Mouse (Mus musculus) neural tube, embryonic 15.5 days (tissue): Measurements from ENCODE around the gene Wfikkn2. TPM values are rescaled to one million over a fixed set of nuclear protein-coding genes. Genes with fewer than 3 reads are reported as not detected.

Experiments
- ATAC-seq: fragments of 200-750 bp; cut with Nextera tagmentation; 2 replicates; pipeline ENCODE4 v1.8.0; 2017; ENCODE audit warnings: mild to moderate bottlenecking, moderate TSS enrichment, moderate library complexity; ENCODE audit not compliant: low FRiP score
- H3K27ac ChIP-seq: fragments of 300-500 bp; sonication (generic); replicated peaks from 2 replicates; pipeline ENCODE4 v1.5.1; 2015; ENCODE audit warnings: mild to moderate bottlenecking, inconsistent platforms
- H3K27me3 ChIP-seq: fragments of 300-500 bp; sonication (generic); replicated peaks from 2 replicates; pipeline ENCODE4 v1.6.1; 2015; ENCODE audit warnings: inconsistent platforms
- H3K36me3 ChIP-seq: fragments of 300-500 bp; sonication (generic); 2 replicates; pipeline ENCODE4 v1.6.1; 2015; ENCODE audit warnings: inconsistent platforms
- H3K4me1 ChIP-seq: fragments of 300-500 bp; sonication (generic); 2 replicates; pipeline ENCODE4 v1.6.1; 2015; ENCODE audit warnings: inconsistent platforms
- H3K4me2 ChIP-seq: fragments of 300-500 bp; sonication (generic); 2 replicates; pipeline ENCODE4 v1.6.1; 2015; ENCODE audit warnings: inconsistent platforms, mild to moderate bottlenecking, moderate library complexity
- H3K4me3 ChIP-seq: fragments of 300-500 bp; sonication (generic); replicated peaks from 2 replicates; pipeline ENCODE4 v1.5.1; 2015; ENCODE audit warnings: mild to moderate bottlenecking, inconsistent platforms
- H3K9ac ChIP-seq: fragments of 300-500 bp; sonication (generic); replicated peaks from 2 replicates; pipeline ENCODE4 v1.6.1; 2015; ENCODE audit warnings: mild to moderate bottlenecking, inconsistent platforms
- H3K9me3 ChIP-seq: fragments of 300-500 bp; sonication (generic); replicated peaks from 2 replicates; pipeline ENCODE4 v1.6.1; 2016; ENCODE audit warnings: inconsistent platforms
- WGBS: fragments of 180-500 bp; shearing (Covaris S2); methylation state at CpG from one replicate; pipeline ENCODE4 v1.1.7; 2015; ENCODE audit warnings: mixed read lengths; 5-methylcytosine and 5-hydroxymethylcytosine counted together
- polyA plus RNA-seq: library from polyadenylated mRNA; unstranded; fragments of >200 nt; fragmentation: Nextera tagmentation; extraction: Ambion mirVana; gene quantifications from 2 replicates; pipeline ENCODE4 v1.2.1, GENCODE M21; 2015

Wfikkn2 gene
- polyA plus RNA-seq, 1 experiment from 2014 or later: 3.2 TPM

DNA sequence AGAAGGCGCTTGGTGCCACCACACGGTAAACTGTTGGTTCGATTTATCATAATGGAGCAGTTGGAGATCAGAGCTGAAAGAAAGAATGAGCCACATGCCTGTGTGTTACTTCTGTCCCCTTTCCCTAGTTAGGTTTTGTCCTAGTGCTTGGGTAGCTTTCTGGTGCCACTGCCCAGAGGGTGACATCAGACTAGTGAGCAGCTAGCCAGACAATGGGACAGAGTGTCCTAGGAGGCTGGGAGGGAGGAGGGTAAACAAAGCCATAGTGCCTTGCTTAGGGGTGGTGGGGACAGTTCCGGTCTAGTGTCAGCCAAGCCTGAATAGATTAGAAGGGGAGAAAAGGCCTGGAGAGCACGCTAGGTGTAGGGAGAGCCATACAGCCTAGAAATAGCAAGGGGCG, 12.4 kb downstream of the Wfikkn2 start:
- ATAC-seq: no peak
- WGBS: 61% methylated on average over 6 of the region's 6 CpGs
- H3K4me2 ChIP-seq: no peak overlapping the region
- no peaks in the 10 kb centered on the region for H3K27me3 ChIP-seq
- H3K4me3 ChIP-seq: no peak overlapping the region
- no peaks in the 10 kb centered on the region for H3K36me3 ChIP-seq
- H3K9me3 ChIP-seq: no peaks in the 10 kb centered on the region
- H3K9ac ChIP-seq: no peak overlapping the region
- no peak overlapping the region for H3K27ac ChIP-seq
- peaks cover 16% of the 10 kb centered on the region for H3K4me1 ChIP-seq

GRCm38 (mm10) chr11:94231821-94232552, 13.8 kb downstream of the Wfikkn2 start:
- Histone ChIP-seq H3K4me3 (no peak overlapping the region), H3K27ac (no peak overlapping the region), H3K9me3 (no peaks in the 10 kb centered on the region), H3K4me2 (no peak overlapping the region), H3K27me3 (no peaks in the 10 kb centered on the region), H3K36me3 (no peaks in the 10 kb centered on the region), H3K9ac (no peak overlapping the region), H3K4me1 (peaks cover 23% of the 10 kb centered on the region)
- WGBS: 72% methylated on average over 19 of the region's 19 CpGs
- ATAC-seq: no peak

DNA sequence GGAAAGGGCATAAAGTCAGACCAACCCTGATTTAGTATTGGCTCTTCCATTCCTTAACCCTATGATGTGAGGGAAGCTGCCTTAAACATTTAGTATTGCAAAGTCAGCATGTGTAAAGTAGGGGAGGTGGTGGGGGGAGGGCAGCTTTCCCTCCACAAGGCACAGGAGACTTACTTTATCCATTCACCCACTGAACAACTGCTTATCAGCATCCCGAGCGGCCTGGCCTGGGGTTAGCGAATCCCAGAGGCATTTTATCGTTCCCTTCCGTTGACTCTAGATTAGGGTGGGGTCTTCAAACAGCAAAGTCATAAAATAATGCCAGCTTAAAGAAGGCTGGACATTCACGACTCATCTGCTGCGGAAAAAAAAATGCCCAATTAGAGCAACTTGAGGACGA, 15.6 kb downstream of the Wfikkn2 start:
- no peak overlapping the region for H3K4me2 ChIP-seq
- 80% methylated on average over 8 of the region's 8 CpGs for WGBS
- no peaks in the 10 kb centered on the region for H3K27me3 ChIP-seq
- H3K4me1 ChIP-seq: peaks cover 12% of the 10 kb centered on the region
- H3K36me3 ChIP-seq: no peaks in the 10 kb centered on the region
- H3K27ac ChIP-seq: no peak overlapping the region
- H3K4me3 ChIP-seq: no peak overlapping the region
- no peaks in the 10 kb centered on the region for H3K9me3 ChIP-seq
- H3K9ac ChIP-seq: no peak overlapping the region
- ATAC-seq: no peak

DNA sequence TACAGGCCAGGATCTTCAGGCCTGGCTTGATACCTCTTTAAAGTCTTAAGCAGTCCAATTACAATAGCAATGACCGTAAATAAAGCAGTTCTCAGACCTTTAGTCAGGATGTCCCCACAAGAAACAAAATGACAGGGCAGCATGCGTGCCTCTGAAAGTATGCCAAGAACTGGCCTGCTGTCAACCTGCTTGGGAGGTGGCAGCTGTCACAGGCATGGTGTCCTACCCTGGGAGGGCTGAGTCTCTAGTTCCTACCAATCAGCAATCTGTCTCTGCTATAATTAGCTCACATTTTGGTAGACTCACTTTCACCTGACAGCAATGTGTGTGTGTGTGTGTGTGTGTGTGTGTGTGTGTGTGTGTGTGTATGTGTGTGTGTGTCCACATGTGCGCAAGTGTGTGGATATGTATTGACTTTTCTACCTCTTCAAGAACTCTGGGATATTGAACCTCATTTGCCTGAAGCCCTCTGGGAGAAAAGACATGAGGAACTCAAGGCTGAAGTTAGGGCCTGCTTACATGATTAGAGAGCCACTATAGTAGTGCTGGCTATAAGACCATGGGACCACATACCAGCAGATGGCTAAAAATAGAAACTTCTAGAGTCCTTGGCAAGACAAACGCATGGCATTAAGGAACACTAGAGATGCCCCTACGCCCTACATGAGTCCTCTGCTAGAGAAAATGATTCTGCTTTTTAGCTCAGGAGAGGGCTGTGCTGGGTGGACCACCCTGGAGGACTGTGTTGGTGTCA, 16.4 kb downstream of the Wfikkn2 start:
- Histone ChIP-seq H3K27ac (no peak overlapping the region), H3K9me3 (no peaks in the 10 kb centered on the region), H3K4me1 (peaks cover 12% of the 10 kb centered on the region), H3K27me3 (no peaks in the 10 kb centered on the region), H3K4me3 (no peak overlapping the region), H3K36me3 (no peaks in the 10 kb centered on the region), H3K9ac (no peak overlapping the region), H3K4me2 (no peak overlapping the region)
- ATAC-seq: no peak
- WGBS: 88% methylated on average over 5 of the region's 5 CpGs

GRCm38 (mm10) chr11:94228416-94228815, 17.4 kb downstream of the Wfikkn2 start:
- H3K4me1 ChIP-seq: peaks cover 12% of the 10 kb centered on the region
- no peaks in the 10 kb centered on the region for H3K9me3 ChIP-seq
- no peak for ATAC-seq
- no peak overlapping the region for H3K9ac ChIP-seq
- no peaks in the 10 kb centered on the region for H3K36me3 ChIP-seq
- H3K27ac ChIP-seq: no peak overlapping the region
- no peak overlapping the region for H3K4me3 ChIP-seq
- H3K27me3 ChIP-seq: no peaks in the 10 kb centered on the region
- 18% methylated on average over 9 of the region's 9 CpGs for WGBS
- no peak overlapping the region for H3K4me2 ChIP-seq

DNA sequence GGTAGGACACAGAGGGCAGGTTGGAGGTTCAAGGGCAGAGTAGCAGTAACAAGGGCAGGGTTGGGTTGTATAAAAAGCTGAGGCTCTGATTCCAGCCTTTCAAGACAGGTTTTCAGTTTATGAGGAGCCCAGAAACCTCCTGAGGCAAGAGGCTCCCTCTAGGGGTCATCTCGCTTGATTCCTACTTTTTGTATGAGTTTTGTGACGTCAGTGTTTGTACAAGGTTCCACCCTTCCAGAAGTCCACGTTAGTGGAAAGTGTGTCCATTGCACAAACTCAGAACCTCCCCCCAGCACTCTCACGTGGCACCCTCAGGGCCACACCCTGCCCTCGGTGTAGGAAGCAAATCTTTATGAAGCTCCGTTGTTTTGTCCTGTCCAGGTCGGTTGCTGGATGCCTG, 19.8 kb downstream of the Wfikkn2 start:
- no peak overlapping the region for H3K27ac ChIP-seq
- H3K36me3 ChIP-seq: no peaks in the 10 kb centered on the region
- no peak overlapping the region for H3K4me3 ChIP-seq
- no peaks in the 10 kb centered on the region for H3K27me3 ChIP-seq
- H3K4me2 ChIP-seq: no peak overlapping the region
- ATAC-seq: no peak
- WGBS: 48% methylated on average over 7 of the region's 7 CpGs
- peaks cover 9% of the 10 kb centered on the region for H3K4me1 ChIP-seq
- H3K9ac ChIP-seq: no peak overlapping the region
- H3K9me3 ChIP-seq: no peaks in the 10 kb centered on the region

DNA sequence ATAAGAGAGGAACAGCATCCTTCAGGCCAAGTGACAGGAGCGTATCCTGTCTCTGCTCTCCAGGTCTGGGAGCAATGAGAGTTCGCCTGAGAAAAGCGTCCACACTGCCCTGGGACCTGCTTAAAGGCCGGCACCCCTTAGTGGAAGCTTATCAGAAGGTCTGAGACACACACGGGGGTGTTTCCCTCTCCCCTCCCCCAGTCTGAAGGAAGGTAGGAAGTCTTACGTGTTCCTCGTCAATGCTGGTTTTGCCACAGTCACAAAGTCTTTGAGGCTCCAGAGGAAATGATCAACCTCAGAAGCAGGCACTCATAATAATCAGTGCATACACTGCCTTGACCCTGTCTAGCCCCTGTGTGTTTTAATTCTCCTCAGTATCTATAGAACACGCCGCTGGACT, 22.3 kb downstream of the Wfikkn2 start:
- 87% methylated on average over 9 of the region's 9 CpGs for WGBS
- no peak overlapping the region for H3K4me2 ChIP-seq

GRCm38 (mm10) chr11:94221257-94221656, 24.5 kb downstream of the Wfikkn2 start:
- WGBS: 88% methylated on average over 7 of the region's 7 CpGs
- Histone ChIP-seq H3K4me1 (0 out of 2 replicates have a peak, but pooled peaks cover 2% of the 10 kb centered on the region), H3K4me2 (no peak overlapping the region), H3K9me3 (no peaks in the 10 kb centered on the region), H3K4me3 (no peak overlapping the region), H3K36me3 (no peaks in the 10 kb centered on the region), H3K9ac (no peak overlapping the region), H3K27ac (no peak overlapping the region), H3K27me3 (no peaks in the 10 kb centered on the region)
- no peak for ATAC-seq

More for the DNA sequence above, 22.3 kb downstream of the Wfikkn2 start:
- Histone ChIP-seq H3K27ac (no peak overlapping the region), H3K9ac (no peak overlapping the region), H3K4me3 (no peak overlapping the region), H3K4me1 (peaks cover 8% of the 10 kb centered on the region), H3K36me3 (no peaks in the 10 kb centered on the region), H3K27me3 (no peaks in the 10 kb centered on the region), H3K9me3 (no peaks in the 10 kb centered on the region)
- ATAC-seq: no peak

DNA sequence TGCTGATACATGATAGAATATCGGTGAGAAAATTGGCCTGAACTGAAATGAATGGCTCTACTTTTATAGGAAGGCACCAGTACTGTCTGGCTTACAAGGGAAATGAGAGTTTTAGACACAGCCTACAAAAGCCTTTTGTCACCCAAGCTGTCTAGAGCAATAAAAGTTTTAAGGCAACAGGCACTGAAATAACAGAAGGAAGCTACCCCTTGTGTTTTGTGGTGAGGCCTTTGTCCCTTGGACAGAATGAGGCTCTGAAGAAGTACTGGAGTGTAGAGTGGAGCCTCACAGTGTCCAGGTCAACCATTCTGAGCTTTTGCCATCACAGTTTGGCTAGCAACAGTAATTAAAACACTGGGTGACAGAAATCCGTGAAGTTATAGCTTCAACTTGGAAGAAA, 29.6 kb downstream of the Wfikkn2 start:
- 9% methylated on average over 2 of the region's 2 CpGs for WGBS
- Histone ChIP-seq H3K27ac (no peak overlapping the region; the same call in 1 of the 2 replicates), H3K4me3 (no peak overlapping the region), H3K36me3 (peaks cover 2% of the 10 kb centered on the region; the same call in 1 of the 2 replicates), H3K9me3 (no peaks in the 10 kb centered on the region), H3K9ac (no peak overlapping the region), H3K4me1 (peaks cover 29% of the 10 kb centered on the region), H3K27me3 (no peaks in the 10 kb centered on the region), H3K4me2 (no peak overlapping the region)
- no peak for ATAC-seq

DNA sequence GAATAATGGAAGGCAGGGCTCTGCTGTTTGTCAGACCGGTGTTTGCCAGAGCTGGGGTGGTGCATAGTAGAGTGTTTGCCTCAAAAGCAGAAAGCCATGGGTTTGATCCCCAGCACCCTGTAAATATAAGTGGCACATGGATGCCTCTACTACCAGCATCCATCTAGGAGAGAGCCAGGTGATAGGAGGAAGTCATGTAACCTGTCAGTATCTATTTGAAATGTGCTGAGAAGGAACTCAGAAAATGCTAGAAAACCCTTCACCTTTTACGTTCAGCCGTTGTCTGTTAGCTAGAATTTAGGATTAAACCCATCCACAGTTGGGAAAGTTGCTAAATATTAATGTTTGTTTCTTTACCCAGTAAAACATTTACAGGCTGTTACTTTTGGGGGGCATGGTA, 30.2 kb downstream of the Wfikkn2 start:
- H3K4me1 ChIP-seq: peaks cover 29% of the 10 kb centered on the region
- H3K27me3 ChIP-seq: no peaks in the 10 kb centered on the region
- peak overlapping the region; percentile 28; the same call in 1 of the 2 replicates for H3K27ac ChIP-seq
- H3K9ac ChIP-seq: no peak overlapping the region
- H3K4me3 ChIP-seq: no peak overlapping the region
- no peak for ATAC-seq
- peaks cover 2% of the 10 kb centered on the region; the same call in 1 of the 2 replicates for H3K36me3 ChIP-seq
- 61% methylated on average over 3 of the region's 3 CpGs for WGBS
- H3K4me2 ChIP-seq: peak overlapping the region; percentile 31; the same call in 1 of the 2 replicates
- no peaks in the 10 kb centered on the region for H3K9me3 ChIP-seq

GRCm38 (mm10) chr11:94213735-94214594, 31.8 kb downstream of the Wfikkn2 start:
- H3K9me3 ChIP-seq: no peaks in the 10 kb centered on the region
- peaks cover 29% of the 10 kb centered on the region for H3K4me1 ChIP-seq
- peak overlapping the region; percentile 94 for H3K4me3 ChIP-seq
- WGBS: 63% methylated on average over 29 of the region's 29 CpGs
- peaks cover 2% of the 10 kb centered on the region; the same call in 1 of the 2 replicates for H3K36me3 ChIP-seq
- no peaks in the 10 kb centered on the region for H3K27me3 ChIP-seq
- H3K27ac ChIP-seq: peak overlapping the region; percentile 29; the same call in 1 of the 2 replicates
- peak overlapping the region; percentile 55 for H3K4me2 ChIP-seq
- no peak for ATAC-seq
- H3K9ac ChIP-seq: peak overlapping the region; percentile 27; the same call in 1 of the 2 replicates
